Mouse (Mus musculus) CH12F3 (cell line): ENCODE measurements at regions not wholly inside any gene's neighbourhood (a gene's known extent, or its start where the extent isn't known, plus 50 kb on each side); places are given as distances from the start of the nearest gene placed in this dataset.

Source experiments
- in situ Hi-C: fragments of 300-500 bp; cut with MboI; formaldehyde crosslinking; loops from 2 replicates; pipeline ENCODE4 v1.14.3; 2020; ENCODE audit warnings: low sequenced_read_pairs

DNA sequence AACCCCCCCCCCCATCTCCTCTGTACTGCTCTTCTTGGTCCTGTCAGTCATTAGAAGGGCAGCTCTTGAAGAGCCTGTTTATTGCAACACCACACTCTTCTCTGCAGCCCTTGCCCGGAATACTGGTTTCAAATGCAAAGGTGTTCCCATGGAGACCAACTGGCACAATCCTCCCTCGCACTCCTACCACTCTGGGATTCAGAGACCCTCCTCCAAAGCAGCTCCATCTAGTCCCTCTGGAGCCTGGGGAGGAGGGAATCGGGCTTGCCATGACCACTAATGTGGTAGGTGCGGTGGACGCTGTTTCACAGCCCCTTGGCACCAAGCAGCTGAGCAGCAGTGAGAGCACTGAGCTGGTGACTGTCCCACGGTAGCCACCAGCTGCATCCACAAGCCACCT, 83.1 kb downstream of the Stk35 start:
- in situ Hi-C loops: no loop called here

DNA sequence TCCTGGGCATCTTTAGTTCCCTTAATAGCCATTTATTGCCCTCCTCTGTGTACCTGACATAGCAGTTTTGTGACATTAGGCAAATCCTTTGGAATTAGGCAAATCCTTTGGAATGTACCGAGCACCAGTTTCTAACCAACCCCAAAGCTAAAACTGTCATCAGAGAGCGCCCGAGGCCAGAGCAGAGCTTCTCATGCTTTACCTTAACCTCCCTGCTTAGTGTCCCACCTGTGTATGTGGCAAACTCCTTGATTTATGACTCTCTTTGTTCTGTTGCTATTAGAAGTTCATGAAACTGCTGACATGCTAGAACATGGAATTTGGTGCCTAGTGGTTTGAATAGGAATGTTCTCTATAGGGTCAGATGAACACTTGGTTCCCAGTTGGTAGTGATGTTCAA, 84.0 kb downstream of the Stk35 start:
- in situ Hi-C loops: no loop called here

DNA sequence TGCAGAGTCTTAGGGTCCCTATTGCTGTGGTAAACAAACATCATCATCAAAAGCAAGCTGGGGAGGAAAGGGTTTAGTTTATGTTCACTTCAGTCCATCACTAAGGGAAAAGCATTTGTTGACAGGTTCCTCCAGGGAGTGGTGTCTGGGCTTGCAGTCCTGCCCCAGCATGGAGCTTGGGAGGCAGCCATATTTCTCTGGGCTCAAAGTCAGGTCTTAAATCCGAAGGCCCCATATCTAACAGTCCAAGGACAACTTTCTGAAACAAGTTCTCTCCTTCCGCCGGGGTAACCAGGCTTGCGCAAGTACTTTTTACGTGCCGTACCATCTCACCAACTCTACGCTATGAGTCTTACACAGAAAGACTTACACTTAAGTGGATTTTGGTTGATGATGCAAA, 85.2 kb downstream of the Stk35 start:
- in situ Hi-C loops: no loop called here

DNA sequence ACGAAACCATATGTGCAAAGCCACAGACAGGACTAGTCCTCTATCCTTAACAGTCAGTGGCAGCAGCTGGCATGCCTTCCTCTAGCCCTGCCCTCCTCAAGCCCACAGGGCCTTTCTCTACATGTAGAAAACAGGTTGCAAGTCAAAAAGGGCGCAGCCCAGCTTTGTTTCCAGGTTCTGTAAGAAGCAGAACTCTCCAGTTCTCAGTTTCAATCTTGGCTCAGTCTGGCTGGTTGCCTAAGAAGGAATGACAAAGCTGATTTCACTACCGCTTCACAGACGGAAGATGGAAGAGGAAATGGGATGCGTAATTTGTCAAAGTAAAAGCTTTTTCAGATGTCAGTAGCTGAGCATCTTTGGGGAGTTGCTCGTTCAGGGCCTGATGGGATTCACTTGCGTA, 92.9 kb downstream of the Stk35 start:
- in situ Hi-C loops: no loop called here

DNA sequence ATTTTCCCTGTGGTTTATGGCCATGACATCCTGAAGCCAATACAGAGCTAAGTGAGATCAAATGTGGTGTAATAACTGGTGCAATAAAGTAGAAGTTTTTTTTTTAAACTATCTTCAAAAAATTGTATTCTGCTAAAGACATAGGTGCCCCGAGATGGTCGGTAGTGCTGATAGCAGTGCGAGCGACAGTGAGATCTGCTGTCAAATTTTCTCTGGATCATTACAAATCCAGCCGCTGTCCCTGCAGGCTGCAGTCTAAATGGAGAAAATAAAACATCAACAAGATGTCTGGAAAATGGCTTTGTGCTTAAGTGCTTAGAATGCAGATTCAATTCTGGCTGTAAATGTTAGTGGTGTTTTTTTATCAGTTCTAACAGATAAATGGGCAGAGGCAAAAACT, 93.5 kb downstream of the Stk35 start:
- in situ Hi-C loops: no loop called here

DNA sequence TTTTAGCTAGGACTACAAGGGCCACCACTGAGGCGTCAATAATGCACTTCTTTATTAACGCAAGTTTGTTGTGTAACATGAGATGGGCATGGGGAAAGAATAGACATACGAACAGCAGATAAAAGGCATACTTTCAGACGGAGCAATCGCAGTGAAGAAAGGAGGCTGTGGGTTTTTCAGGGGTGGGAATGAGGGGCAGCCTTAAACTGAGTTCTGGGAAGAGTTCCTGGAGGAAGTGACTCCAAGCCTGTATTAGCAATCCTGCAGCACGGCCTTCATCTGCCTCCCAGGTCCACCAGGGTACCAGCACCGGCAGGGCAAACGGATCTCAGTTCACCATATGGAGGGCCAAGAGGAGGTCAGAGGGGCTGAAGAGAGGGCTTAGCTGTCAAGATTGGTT, 94.6 kb downstream of the Stk35 start:
- in situ Hi-C loops: no loop called here

DNA sequence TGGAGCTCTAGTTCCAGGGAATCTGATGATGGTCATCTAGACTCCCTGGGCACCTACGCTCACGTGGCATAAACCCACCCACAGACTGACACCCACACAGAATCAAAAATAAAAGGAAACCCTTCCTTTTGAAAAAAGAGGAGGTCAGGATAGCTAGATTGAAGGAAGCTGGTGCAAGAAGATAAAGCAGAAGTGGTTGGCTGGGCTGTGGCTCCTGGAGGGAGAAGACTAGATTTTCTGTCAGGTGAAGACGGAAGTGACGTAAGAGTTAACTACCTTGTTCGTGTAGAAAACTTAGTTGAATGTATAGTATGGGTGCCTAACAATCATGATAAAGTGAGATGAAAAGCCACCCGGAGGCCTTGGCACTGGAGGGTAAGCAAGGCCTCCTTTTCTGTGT, 95.1 kb downstream of the Stk35 start:
- in situ Hi-C loops: no loop called here

DNA sequence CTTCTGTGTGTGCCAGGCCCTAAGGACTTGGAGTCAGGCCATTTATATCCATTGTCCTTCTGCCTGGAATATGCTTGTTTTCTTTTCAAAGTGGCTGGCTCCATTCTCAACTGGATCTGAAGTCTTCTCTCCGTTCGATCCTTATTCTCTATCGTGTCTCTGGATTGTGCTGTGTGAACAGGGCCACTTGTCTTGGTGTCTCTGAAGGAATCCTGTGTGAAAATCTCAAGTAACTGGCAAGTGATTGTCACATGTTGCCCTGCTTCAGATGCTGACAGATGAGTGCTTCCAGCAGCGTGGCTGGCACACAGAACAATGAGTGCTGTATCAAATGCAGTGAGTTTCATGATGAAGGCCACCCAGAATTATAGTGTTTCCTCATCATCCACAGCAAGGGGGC, 96.4 kb downstream of the Stk35 start:
- in situ Hi-C loops: no loop called here

DNA sequence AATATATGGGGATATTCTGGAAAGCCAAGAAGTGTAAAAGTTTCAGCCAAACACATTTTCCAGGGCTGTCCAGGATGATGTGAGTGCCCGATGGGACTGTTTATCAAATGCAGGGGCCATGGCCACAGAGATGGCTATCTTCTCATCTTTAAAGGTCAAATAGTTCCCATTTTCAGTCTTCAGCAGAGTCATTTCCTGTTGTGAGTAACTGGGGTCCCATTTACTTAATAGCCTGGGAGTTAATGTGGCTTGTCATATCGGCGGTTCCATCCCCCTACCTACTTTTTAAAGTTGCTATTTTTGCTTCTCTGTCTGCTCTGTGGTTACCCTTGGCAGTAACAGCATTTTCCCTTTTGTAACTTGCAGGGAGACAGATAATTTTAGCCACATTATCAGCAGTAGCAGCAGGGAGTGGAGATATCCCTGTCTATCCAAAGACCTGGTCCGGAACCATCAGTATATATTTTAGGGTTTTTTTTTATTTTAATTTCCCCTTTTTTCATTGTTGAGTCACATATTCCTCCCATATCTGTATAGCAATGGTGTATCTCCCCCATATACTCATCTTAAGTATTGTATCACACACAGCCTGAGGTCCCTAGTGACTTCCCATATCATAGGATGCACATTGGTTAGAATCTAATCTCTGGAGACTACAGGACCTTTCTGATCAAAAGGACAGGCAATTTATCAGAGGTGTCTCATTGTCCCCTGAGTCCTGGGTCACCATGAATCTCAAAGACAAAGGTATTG, 103.2 kb downstream of the Stk35 start:
- in situ Hi-C loops: loop anchor here (5.0 kb wide), 1 partner anchor 154 kb away; no protein-coding TSS in a partner anchor

DNA sequence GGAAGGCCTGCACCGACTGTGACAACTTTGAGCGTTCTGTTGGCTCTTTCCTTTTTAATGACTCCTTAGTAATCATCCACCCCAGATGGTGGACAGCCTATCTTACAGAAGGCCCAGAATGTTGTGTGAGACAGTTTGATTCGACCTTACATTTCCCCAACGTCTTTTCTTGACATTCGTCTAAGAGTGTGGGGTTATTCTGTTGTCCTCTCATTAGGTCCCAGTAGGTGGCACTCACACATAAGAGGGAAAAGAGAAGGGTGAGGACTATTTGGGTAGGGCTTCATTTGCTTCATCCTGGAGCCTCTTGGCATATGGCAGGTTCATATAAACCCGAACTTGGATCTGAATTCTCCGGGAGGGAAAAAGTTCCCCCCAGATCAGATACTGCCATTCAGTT, 104.4 kb downstream of the Stk35 start:
- in situ Hi-C loops: loop anchor here (5.0 kb wide), 1 partner anchor 153 kb away; no protein-coding TSS in a partner anchor

DNA sequence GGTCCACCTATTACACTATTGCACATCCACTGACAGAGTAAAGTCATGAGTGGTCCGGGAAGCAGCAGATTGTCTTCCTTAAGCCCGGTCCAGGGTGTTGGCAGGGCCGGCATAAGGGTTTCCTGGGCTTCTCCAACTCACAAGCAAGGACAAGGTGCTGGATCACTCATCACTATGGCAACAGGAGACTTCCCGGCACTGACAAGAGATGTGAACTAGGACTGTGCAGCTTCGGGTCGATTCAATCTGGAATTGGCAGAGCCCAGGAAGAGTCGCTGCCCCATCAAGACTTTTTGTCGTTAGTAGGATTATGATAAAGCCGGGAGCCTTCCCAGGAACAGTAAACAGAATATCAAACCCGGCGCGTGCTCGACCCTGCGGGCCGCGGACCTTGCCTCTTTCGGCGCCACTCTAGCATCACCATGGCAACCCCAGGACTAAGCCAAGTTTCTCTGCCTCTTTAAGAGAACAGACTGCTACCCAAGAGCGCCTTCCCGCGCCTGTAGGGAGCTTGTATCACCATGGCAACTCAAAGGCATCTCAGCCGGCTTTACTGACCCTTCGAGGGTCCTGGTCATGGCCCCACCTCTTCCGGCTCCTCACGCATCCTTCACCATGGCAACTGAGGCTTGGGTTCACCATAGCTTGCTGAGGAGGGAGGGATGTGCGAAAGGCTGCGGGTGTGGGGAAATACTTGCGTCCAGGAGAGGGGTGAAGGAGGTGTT, 103.3 kb upstream of the Tgm3 start:
- in situ Hi-C loops: no loop called here

DNA sequence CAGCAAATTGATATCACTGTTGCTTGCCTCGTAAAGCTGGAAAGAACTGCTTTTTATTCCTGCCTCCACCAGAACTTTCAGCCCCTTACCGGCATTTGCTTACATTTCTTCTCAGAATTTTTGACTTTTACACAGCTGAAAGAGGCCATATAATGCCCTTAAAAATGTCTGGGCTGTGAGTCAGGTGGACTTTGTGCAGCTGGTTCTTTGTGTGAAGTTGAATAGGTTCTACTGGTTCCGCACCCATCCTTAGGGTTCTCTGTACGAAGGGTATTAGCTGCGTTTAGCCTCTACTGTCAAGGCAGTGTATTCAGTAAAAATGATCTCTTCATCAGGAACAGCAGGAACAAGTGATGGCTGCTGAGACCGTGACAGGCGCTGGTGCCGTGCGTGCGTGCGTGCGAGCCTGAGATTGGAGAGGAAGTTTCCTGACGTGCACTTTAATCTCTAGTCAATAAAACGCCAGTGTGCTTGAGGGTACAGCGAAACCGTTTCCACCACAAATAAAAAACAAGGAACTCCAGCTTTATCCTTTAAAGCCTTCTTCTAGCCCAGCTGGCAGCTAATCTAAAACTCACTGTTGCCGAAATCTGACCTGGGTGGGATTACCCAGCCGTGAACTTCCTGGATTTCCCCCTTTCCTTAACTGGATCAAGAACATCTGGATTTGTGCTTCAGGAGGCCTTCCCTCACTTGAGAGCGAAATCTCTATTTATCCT, 100.8 kb upstream of the Tgm3 start:
- in situ Hi-C loops: no loop called here

DNA sequence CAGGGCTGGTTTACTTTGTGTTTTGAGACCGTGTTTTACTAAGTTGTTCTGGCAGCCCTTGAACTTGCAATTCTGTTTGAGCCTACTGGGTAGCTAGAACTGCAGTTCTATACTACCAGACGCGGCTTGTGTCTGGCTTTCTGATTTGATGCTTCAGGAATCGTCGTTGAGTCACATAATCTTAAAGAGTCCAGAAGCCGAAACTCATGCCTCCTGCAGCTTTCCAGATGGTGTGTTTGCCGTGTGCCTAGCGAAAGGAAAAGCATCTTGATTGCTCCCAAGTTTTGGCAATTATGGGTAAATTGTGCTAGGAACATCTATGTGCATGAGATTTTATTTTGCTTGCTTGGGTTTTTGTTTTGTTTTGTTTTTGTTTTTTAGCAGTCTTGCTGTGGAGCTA, 99.6 kb upstream of the Tgm3 start:
- in situ Hi-C loops: no loop called here

DNA sequence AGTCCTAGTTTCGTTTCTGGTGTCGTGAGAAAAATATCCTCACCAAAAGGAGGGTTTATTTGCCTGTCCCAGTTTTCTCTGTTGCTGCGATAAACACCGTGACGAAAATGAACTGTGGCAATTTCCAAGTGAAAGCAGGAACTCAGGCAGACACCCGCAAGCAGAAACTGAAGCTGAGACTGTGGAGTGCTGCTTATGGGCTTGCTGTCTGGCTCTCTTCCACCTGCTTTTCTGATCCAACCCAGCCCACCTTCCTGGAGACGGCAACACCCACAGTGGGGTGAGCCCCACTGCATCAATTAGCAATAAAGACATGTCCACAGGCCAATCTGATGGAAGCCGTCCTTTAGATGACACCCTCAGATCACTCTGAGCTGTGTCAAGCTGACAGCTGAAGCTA, 97.9 kb upstream of the Tgm3 start:
- in situ Hi-C loops: no loop called here

DNA sequence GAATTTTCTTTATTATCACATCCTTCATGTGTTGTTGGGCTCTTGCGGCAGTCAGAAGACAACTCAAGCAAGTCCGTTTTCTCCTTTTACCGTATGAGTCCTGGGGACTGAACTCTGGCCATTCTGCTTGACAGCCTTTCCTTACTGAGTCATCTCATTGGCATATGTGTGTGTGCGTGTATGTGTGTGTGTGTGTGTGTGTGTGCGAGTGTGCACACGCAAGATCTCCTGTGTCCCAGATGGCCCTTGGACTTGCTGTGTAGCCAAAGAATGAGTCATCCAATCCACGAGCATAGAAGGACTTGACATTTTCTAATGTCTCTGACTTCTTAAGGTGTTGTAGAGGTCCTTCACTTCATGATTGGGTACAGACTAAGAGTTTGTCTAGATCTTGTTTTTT, 95.7 kb upstream of the Tgm3 start:
- in situ Hi-C loops: no loop called here

DNA sequence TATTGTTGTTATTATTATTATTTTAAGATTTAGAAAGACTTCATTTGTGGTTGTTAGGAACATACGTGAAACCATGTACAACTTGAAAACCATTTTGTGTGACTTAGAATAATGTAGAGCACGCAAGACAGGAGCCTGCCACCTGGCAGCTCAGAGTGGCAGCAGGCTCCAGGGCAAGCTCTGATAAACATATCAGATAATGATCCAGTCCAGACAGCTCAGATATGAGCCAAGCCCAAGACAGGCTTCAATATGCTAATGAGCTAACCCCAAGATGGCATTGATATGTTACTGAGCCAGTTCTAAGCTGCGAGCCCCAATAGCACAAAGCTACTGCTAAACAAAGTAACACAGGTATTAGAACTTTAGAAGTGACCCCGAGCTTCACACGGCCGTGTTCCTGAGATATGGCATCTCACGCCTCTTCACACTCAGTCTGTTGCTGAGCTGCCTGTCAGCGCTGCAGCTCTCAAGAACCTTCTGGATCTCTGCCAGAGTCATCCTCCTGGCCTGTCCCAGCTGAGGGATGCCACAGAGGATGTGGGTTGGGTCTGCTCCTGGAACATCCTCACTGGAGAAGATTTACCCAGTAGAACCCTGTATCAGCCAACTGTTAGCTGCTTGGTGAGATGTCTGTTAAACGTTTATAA, 93.9 kb upstream of the Tgm3 start:
- in situ Hi-C loops: no loop called here

DNA sequence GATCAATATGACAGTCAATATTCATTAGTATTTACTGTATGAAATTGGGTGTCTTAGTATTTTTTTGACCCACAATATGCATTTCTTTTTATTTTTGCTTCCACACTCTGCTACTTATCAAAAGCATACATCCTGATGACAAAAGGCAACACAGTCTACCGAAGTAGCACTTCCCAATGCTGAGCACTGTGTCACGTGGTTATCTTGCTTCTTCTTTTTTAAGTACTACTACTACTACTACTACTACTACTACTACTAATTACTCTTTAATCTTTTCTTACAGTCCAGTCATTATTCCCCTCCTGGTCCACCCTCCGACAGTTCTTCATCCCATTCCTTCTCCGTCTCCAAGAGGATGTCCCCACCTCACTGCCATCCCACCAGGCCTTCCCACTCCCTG, 92.6 kb upstream of the Tgm3 start:
- in situ Hi-C loops: no loop called here

DNA sequence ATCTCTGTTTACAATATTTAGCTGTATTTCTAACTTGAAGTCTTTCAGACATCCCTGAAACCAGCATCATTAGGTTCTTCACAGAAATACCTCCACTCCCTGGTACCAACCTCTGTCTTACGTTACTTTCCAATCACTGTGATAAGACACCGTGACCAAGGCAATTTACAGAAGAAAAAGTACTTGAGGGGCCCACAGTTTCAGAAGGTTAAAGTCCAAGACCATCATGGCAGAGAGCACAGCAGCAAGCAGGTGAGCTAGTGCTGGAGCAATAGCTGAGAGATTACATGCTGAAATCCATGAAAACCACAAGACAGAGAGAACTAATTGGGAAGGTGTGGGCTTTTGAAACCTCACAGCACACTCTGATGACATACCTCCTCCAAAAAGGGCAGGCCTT, 84.9 kb upstream of the Tgm3 start:
- in situ Hi-C loops: no loop called here

DNA sequence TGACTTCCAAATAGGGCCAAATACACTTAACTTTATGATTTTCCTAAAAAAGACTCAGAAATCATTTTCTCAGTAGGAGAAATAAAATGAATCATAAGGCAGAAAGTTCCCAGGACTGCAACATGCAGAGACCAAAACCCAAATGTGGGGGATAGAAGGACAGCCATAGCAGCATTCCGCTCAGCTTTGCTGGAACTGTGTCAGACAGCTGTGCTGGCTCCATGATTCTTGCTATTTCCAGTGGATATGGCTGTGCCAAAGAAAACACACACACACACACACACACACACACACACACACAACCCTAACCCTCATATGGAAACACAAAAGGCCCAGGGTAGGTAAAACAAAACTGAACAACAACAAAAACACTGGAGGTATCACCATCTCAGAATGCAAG, 78.6 kb upstream of the Tgm3 start:
- in situ Hi-C loops: no loop called here

DNA sequence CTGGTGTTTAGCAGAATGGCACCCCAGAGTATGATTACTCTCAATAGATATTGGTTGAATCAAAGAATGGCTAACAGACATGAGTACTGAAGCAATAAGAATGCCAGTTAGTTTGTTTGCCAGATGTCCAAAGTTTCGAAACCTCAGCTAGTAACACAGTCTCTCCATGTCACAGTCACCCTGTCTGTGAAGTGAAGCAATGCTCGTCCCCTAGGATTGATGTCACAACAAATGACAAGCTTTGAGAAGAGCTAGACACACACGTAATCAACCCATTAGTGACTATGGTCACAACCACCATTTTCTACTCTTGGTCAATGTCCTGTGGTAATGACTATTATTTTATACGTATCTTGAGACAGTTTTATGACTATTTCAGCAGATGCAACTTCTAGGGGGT, 69.3 kb upstream of the Tgm3 start:
- in situ Hi-C loops: no loop called here

DNA sequence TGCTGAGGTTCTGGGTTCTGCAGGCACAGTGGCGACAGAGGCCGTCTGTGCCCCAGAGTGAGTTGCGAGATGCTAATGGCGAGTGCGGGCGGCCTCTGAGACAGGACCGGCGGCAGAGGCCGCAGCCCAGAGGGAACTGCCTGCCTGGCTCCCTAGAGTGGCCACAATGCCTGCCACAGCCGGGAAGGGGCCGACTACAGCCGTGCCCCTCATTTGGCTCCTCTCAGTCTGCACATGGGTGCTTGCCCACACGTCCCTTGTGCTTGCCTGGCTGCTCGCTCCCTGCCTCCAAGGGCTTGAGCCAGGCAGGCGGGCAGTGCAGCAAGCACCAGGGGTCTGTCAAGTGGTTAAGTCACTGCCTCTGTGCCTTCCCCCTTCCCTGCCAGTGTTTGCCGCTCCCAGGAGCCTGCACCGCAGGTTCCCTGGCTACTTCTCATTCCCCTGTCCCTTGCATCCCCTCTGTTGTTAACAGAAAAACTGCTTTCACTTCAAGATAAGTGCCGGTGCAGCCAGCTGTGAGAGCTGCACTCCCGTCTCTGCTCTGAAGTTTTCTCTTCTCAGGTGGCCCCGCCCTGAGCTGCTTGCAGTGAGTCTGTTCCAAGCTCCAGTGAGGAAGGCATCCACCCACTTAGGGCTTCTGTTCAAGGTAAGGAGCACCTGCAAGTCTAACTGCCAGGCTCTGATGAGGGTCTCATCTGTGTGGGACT, 64.1 kb upstream of the Tgm3 start:
- in situ Hi-C loops: no loop called here
